Mouse (Mus musculus): Measurements from ENCODE around the gene Galnt13.

DNA sequence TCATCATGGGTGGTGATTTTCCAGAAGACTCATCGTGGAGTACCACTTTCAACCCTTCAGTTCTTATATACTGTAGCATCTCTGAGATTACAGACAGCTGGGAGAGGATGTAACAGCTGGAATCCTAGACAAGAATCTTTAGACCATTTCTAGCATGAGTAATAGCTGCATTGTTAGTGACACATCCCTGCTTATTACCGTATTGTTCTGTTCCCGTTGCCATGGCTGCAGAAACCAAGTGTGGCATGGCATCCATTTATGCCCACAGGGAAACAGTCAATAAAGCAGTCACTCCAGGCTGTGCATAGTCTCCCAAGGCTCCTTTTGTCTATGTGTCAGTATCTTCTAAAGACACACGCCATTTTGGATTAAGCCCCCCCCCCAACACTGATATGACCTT, 655.4 kb downstream of the Galnt13 start:
- TF ChIP-seq POLR2A (IDR thresholded peaks at IDR 0.05; ENCODE audit: borderline replicate concordance, insufficient read depth, low read length) (no peak), CTCF (IDR thresholded peaks at IDR 0.05; ENCODE audit: borderline replicate concordance, insufficient read depth, low read depth, low read length) (no peak)
